Mouse (Mus musculus) 3T3-L1 (cell line): Measurements from ENCODE around the gene Adpgk.
A peak's percentile ranks its signal among the peaks of the same experiment; 100 is the strongest.

ENCODE experiments used
- DNase-seq: peaks from one replicate; pipeline ENCODE4 v3.0.0-alpha.2; 2015; ENCODE audit warnings: low read depth, low spot score

Gene Adpgk

GRCm38 (mm10) chr9:59290957-59291687 is at the start of gene Adpgk:
Adpgk (plus strand) TSS chr9:59291558.
- peak; percentile 96 for DNase-seq

- DNase-seq = peak; percentile 74
Observed at GRCm38 (mm10) chr9:59245181-59245580, 46.2 kb upstream of the Adpgk start.

- DNase-seq = no peak
Observed at GRCm38 (mm10) chr9:59246456-59247029, 44.8 kb upstream of the Adpgk start.

GRCm38 (mm10) chr9:59249359-59249758 is 42.0 kb upstream of the Adpgk start:
- peak; percentile 56 for DNase-seq

- no peak for DNase-seq
Observed at GRCm38 (mm10) chr9:59250272-59250671, 41.1 kb upstream of the Adpgk start.

- DNase-seq = peak; percentile 43
Observed at GRCm38 (mm10) chr9:59254716-59255421, 36.5 kb upstream of the Adpgk start.

GRCm38 (mm10) chr9:59259806-59260454 is 31.4 kb upstream of the Adpgk start:
- peak; percentile 42 for DNase-seq

GRCm38 (mm10) chr9:59266332-59266731 is 25.0 kb upstream of the Adpgk start:
- peak; percentile 74 for DNase-seq

GRCm38 (mm10) chr9:59269728-59270127 is 21.6 kb upstream of the Adpgk start:
- DNase-seq = peak; percentile 89

GRCm38 (mm10) chr9:59271081-59271480 is 20.3 kb upstream of the Adpgk start:
- no peak for DNase-seq

- DNase-seq = no peak
Observed at GRCm38 (mm10) chr9:59271711-59272110, 19.6 kb upstream of the Adpgk start.

GRCm38 (mm10) chr9:59273199-59273598 is 18.2 kb upstream of the Adpgk start:
- DNase-seq = no peak

- DNase-seq = no peak
Observed at GRCm38 (mm10) chr9:59274846-59275455, 16.4 kb upstream of the Adpgk start.

- no peak for DNase-seq
Observed at GRCm38 (mm10) chr9:59278199-59278598, 13.2 kb upstream of the Adpgk start.

- DNase-seq = no peak
Observed at GRCm38 (mm10) chr9:59278694-59279093, 12.7 kb upstream of the Adpgk start.

GRCm38 (mm10) chr9:59280888-59281287 is 10.5 kb upstream of the Adpgk start:
- DNase-seq = no peak

GRCm38 (mm10) chr9:59281871-59282682 is 9.3 kb upstream of the Adpgk start:
- DNase-seq = peak; percentile 60

- no peak for DNase-seq
Observed at GRCm38 (mm10) chr9:59282683-59282986, 8.7 kb upstream of the Adpgk start.

- DNase-seq = no peak
Observed at GRCm38 (mm10) chr9:59285614-59286013, 5.7 kb upstream of the Adpgk start.

GRCm38 (mm10) chr9:59288058-59288457 is 3.3 kb upstream of the Adpgk start:
- no peak for DNase-seq
